Mouse (Mus musculus): ENCODE results near the gene Trim54.

DNA sequence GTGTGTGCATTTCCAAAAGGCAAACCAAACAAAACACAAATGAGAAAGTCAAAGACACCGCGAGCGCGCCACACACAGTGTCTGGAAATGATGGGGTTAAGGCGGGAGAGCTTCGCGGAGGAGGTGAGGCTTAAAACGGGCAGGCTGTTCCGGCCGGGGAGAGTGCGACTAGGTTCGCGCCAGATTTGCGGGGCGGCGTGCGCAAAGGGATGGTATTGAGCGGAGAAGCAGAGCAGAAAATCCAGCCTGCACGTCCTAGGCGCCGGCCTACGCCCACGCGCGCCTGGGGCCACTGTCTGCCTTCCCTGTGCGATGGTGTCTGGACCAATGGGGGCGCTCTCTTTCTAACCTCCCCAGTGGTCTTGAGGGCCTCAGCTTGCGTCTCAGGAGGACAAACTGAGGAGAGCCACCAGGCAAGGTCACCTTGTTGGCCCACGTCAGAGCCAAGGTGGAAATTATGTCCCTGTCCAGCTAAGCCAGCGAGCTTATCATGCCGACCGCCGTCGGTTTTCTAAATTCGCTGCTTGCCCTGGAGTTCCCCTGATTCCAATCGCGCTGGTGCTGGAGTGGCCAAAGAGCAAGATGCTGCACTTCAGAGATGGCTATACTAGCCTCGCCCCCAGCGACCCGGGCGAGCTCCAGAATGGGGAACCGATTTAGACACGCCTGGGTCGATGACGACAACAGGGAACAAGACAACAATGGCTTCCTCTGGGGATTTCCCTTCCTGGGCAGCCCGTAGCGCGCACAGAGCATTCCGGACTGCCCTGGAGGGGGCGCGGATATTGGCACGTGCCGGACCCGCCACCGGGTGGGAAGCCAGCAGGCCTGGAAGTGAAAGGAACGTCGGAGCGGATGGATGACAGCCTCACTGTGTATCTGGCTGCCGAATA lies 21.5 kb upstream of the Trim54 start:
- TF ChIP-seq CTCF (IDR thresholded peaks at IDR 0.05; ENCODE audit: low read depth) (0 out of 2 replicates have a peak, but pooled peaks have one; percentile 20), EP300 (IDR thresholded peaks at IDR 0.05; ENCODE audit: low read depth) (no peak)

Data from liver, postnatal 0 days (tissue).